Mouse (Mus musculus) heart, embryonic 16.5 days (tissue): ENCODE results near the gene Gm36176. TPM values are rescaled to one million over a fixed set of nuclear protein-coding genes. Genes with fewer than 3 reads are reported as not detected.
A peak's percentile ranks its signal among the peaks of the same experiment; 100 is the strongest.

ENCODE experiments used
- ATAC-seq: fragments of 200-750 bp; cut with Nextera tagmentation; replicated peaks from 2 replicates; pipeline ENCODE4 v1.8.0; 2017; ENCODE audit warnings: moderate number of reproducible peaks; ENCODE audit not compliant: insufficient read depth, low FRiP score; ENCODE audit errors: extremely low read depth
- H3K27ac ChIP-seq: fragments of 300-500 bp; sonication (generic); 2 replicates; pipeline ENCODE4 v1.5.1; 2014; ENCODE audit warnings: mild to moderate bottlenecking, low read length, control low read depth, moderate library complexity
- H3K27me3 ChIP-seq: fragments of 300-500 bp; sonication (generic); 2 replicates; pipeline ENCODE4 v1.6.1; 2014; ENCODE audit warnings: low read length, mixed read lengths; ENCODE audit not compliant: control insufficient read depth, insufficient read depth
- H3K36me3 ChIP-seq: fragments of 300-500 bp; sonication (generic); 2 replicates; pipeline ENCODE4 v1.6.1; 2014; ENCODE audit not compliant: control insufficient read depth, insufficient read depth
- H3K4me1 ChIP-seq: fragments of 300-500 bp; sonication (generic); 2 replicates; pipeline ENCODE4 v1.6.1; 2014; ENCODE audit warnings: low read length, mixed read lengths; ENCODE audit not compliant: control insufficient read depth, insufficient read depth
- H3K4me2 ChIP-seq: fragments of 300-500 bp; sonication (generic); 2 replicates; pipeline ENCODE4 v1.6.1; 2014; ENCODE audit warnings: low read depth, mild to moderate bottlenecking, control low read depth, low read length
- H3K4me3 ChIP-seq: fragments of 300-500 bp; sonication (generic); 2 replicates; pipeline ENCODE4 v1.5.1; 2014; ENCODE audit warnings: mild to moderate bottlenecking, control low read depth, low read length
- H3K9ac ChIP-seq: fragments of 300-500 bp; sonication (generic); 2 replicates; pipeline ENCODE4 v1.6.1; 2014; ENCODE audit warnings: low read length, control low read depth
- H3K9me3 ChIP-seq: fragments of 300-500 bp; sonication (generic); replicated peaks from 2 replicates; pipeline ENCODE4 v1.6.1; 2016; ENCODE audit warnings: low read length; ENCODE audit not compliant: control insufficient read depth
- WGBS: fragments of 180-500 bp; shearing (Covaris S2); extraction: QIAGEN DNeasy Blood & Tissue Kit; methylation state at CpG from one replicate; pipeline ENCODE4 v1.1.7; 2014; 5-methylcytosine and 5-hydroxymethylcytosine counted together
- polyA plus RNA-seq: library from polyadenylated mRNA; unstranded; fragments of >200 nt; fragmentation: Nextera tagmentation; extraction: Ambion mirVana; gene quantifications from 2 replicates; pipeline ENCODE4 v1.2.1, GENCODE M21; 2015

The Gm36176 gene
- polyA plus RNA-seq, 1 experiment from 2014 or later: not detected

GRCm38 (mm10) chr10:77819203-77819602 is 27.4 kb upstream of the Gm36176 start:
- 42% methylated on average over 4 of the region's 4 CpGs for WGBS
- H3K9me3 ChIP-seq: no peaks in the 10 kb centered on the region; the same call in 1 of the 2 replicates
- H3K27ac ChIP-seq: no peak overlapping the region
- H3K9ac ChIP-seq: no peak overlapping the region
- no peak overlapping the region for H3K4me3 ChIP-seq
- no peaks in the 10 kb centered on the region for H3K27me3 ChIP-seq
- no peak overlapping the region for H3K4me2 ChIP-seq
- no peak for ATAC-seq
- H3K4me1 ChIP-seq: no peaks in the 10 kb centered on the region
- H3K36me3 ChIP-seq: no peaks in the 10 kb centered on the region

- H3K27me3 ChIP-seq: no peaks in the 10 kb centered on the region
- WGBS: 52% methylated on average over 6 of the region's 6 CpGs
- H3K4me2 ChIP-seq: no peak within 1 kb of the TSS
These were observed 19.7 kb upstream of the Gm36176 start, which contains the start of gene Krtap10-4 for GRCm38 (mm10) chr10:77826951-77827350. Gene Krtap10-4 (minus strand): TSS chr10:77827095.

GRCm38 (mm10) chr10:77835647-77836046 is 11.0 kb upstream of the Gm36176 start, which contains the start of gene Krtap10-10:
Gene Krtap10-10 (plus strand): TSS chr10:77835947.
- Histone ChIP-seq H3K36me3 (no peaks in the 10 kb centered on the region), H3K27me3 (no peaks in the 10 kb centered on the region), H3K9ac (no peak within 1 kb of the TSS), H3K27ac (no peak within 1 kb of the TSS), H3K4me2 (no peak within 1 kb of the TSS), H3K4me3 (no peak within 1 kb of the TSS), H3K9me3 (peaks cover under 1% of the 10 kb centered on the region; the same call in 1 of the 2 replicates), H3K4me1 (no peaks in the 10 kb centered on the region)
- WGBS: 59% methylated on average over 9 of the region's 9 CpGs
- no peak for ATAC-seq

More at GRCm38 (mm10) chr10:77826951-77827350, 19.7 kb upstream of the Gm36176 start, which contains the start of gene Krtap10-4:
- no peak within 1 kb of the TSS for H3K4me3 ChIP-seq
- no peaks in the 10 kb centered on the region for H3K36me3 ChIP-seq
- no peak within 1 kb of the TSS for H3K9ac ChIP-seq
- no peak within 1 kb of the TSS for H3K27ac ChIP-seq
- ATAC-seq: no peak
- no peaks in the 10 kb centered on the region for H3K4me1 ChIP-seq
- peaks cover 3% of the 10 kb centered on the region; the same call in 1 of the 2 replicates for H3K9me3 ChIP-seq

- Histone ChIP-seq H3K4me1 (no peaks in the 10 kb centered on the region), H3K4me3 (no peak overlapping the region), H3K27ac (no peak overlapping the region), H3K9me3 (peaks cover 16% of the 10 kb centered on the region), H3K27me3 (no peaks in the 10 kb centered on the region), H3K36me3 (no peaks in the 10 kb centered on the region; the same call in 1 of the 2 replicates), H3K9ac (no peak overlapping the region), H3K4me2 (no peak overlapping the region)
- ATAC-seq: no peak
- 63% methylated on average over 6 of the region's 6 CpGs for WGBS
These were observed 7.6 kb upstream of the Gm36176 start for GRCm38 (mm10) chr10:77839006-77839405.

- Histone ChIP-seq H3K9ac (no peak overlapping the region), H3K4me1 (no peaks in the 10 kb centered on the region), H3K27me3 (no peaks in the 10 kb centered on the region), H3K9me3 (peaks cover 12% of the 10 kb centered on the region), H3K4me3 (no peak overlapping the region), H3K27ac (no peak overlapping the region), H3K4me2 (no peak overlapping the region), H3K36me3 (no peaks in the 10 kb centered on the region; the same call in 1 of the 2 replicates)
- WGBS: 21% methylated on average over 2 of the region's 2 CpGs
- ATAC-seq: no peak
These were observed 358 bp downstream of the Gm36176 start for GRCm38 (mm10) chr10:77846961-77847360.

GRCm38 (mm10) chr10:77847538-77847937 is 935 bp downstream of the Gm36176 start:
- WGBS: 79% methylated on average over 2 of the region's 2 CpGs
- Histone ChIP-seq H3K27me3 (no peaks in the 10 kb centered on the region), H3K9ac (no peak overlapping the region), H3K4me3 (no peak overlapping the region), H3K4me1 (no peaks in the 10 kb centered on the region), H3K9me3 (peaks cover 12% of the 10 kb centered on the region), H3K4me2 (no peak overlapping the region), H3K27ac (no peak overlapping the region), H3K36me3 (no peaks in the 10 kb centered on the region; the same call in 1 of the 2 replicates)
- ATAC-seq: no peak

- 61% methylated on average over 9 of the region's 9 CpGs for WGBS
- Histone ChIP-seq H3K27ac (no peak within 1 kb of the TSS), H3K27me3 (no peaks in the 10 kb centered on the region), H3K4me2 (no peak within 1 kb of the TSS), H3K36me3 (no peaks in the 10 kb centered on the region), H3K9me3 (no peaks in the 10 kb centered on the region), H3K4me3 (no peak within 1 kb of the TSS), H3K4me1 (no peaks in the 10 kb centered on the region), H3K9ac (no peak within 1 kb of the TSS)
- no peak for ATAC-seq
These were observed 6.0 kb downstream of the Gm36176 start, which contains the start of gene Gm10318 for GRCm38 (mm10) chr10:77852559-77852958. Gene Gm10318 (plus strand): TSS chr10:77852859.

GRCm38 (mm10) chr10:77861675-77862074 is 15.1 kb downstream of the Gm36176 start, which contains the start of gene Gm3285:
Gene Gm3285 (plus strand): TSS chr10:77861975.
- Histone ChIP-seq H3K4me2 (no peak within 1 kb of the TSS), H3K4me3 (no peak within 1 kb of the TSS), H3K9me3 (no peaks in the 10 kb centered on the region), H3K27ac (no peak within 1 kb of the TSS), H3K4me1 (no peaks in the 10 kb centered on the region), H3K27me3 (no peaks in the 10 kb centered on the region), H3K36me3 (no peaks in the 10 kb centered on the region), H3K9ac (no peak within 1 kb of the TSS)
- no peak for ATAC-seq
- WGBS: 49% methylated on average over 7 of the region's 7 CpGs

- Histone ChIP-seq H3K4me1 (no peaks in the 10 kb centered on the region), H3K4me2 (peak overlapping the region; percentile 39), H3K9ac (no peak overlapping the region), H3K36me3 (no peaks in the 10 kb centered on the region), H3K27ac (no peak overlapping the region), H3K4me3 (no peak overlapping the region), H3K27me3 (no peaks in the 10 kb centered on the region), H3K9me3 (no peaks in the 10 kb centered on the region)
- peak; percentile 49; the same call in 1 of the 2 replicates for ATAC-seq
- 31% methylated on average over 14 of the region's 14 CpGs for WGBS
These were observed 17.6 kb downstream of the Gm36176 start for GRCm38 (mm10) chr10:77864067-77864761.
